Mouse (Mus musculus): ENCODE measurements at regions not wholly inside any gene's neighbourhood (a gene's known extent, or its start where the extent isn't known, plus 50 kb on each side); places are given as distances from the start of the nearest gene placed in this dataset.

- DNase-seq: no peak
Observed at GRCm38 (mm10) chr8:7710764-7711163, 950.3 kb downstream of the Efnb2 start.

DNA sequence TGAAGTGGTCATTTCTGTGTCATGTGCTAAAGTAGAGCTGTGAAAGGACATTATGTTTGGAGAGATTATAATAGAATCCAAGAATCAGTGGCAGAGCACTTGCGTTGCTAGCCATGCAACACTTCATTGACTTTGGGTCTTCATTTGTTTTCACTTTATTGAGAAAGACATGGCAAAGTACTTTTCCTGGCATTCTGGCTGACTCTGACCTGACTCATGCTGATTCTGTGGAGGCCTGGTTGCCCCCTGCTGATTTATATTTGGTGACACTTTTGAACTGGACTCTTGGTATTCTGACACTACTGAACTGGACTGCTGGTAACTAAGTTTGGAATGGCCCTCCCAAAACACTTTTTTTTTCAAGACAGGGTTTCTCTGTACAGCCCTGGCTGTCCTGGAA, 951.6 kb downstream of the Efnb2 start:
- no peak for DNase-seq

DNA sequence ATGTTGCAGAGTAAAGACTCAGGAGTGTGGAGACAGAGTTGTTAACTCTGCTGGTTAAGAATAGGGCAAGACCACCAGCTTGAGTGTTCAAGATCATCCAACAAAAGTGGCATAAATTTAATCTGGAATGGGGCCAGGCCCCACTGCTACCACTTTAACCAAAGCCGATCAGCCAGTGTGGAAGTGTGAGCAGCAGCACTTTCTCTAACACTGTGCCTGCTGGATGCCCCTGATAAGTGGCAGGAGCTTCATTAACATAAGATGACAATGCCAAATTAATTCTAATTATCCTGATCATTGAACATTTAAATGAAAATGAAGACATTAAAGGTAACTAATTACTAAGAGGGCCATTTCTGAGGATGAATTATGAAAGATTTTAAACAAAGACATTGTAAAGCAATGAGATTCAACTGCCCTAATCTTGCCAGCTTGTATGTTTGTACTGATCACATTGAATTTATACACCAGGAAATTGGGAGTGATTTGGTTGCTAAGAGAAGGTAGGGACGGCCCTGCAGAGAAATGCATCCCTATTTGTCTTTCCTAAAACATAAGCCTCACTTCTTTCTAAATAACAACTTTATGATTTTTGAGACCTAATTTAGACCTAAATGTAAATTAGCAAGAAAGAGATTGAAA, 969.6 kb downstream of the Efnb2 start:
- no peak for DNase-seq

DNA sequence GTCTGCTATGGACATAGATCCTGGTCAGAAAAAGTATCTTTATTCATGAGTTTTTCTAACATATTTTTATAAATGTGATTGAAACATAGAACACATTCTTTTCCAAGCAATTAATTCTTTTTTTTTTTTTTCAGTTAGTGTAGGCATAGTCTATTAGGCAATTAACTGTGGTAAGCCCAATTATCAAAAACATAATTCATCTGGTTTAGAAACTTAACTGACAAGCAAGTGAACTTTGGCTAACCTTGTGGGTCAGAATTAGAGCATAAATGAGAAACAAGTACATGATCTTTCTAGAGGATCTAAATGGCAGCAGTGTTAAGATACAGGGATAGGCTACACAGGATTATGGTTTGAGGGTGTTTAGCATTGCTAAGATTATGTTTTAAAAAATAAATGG, 1007.2 kb downstream of the Efnb2 start:
- no peak for DNase-seq

All from thymus, adult 18-20 months (tissue).